Mouse (Mus musculus) liver, embryonic 12.5 days (tissue): ENCODE results near the gene Cd96. TPM values are rescaled to one million over a fixed set of nuclear protein-coding genes. Genes with fewer than 3 reads are reported as not detected.
A peak's percentile ranks its signal among the peaks of the same experiment; 100 is the strongest.

Source experiments
- ATAC-seq: fragments of 200-750 bp; cut with Nextera tagmentation; 2 replicates; pipeline ENCODE4 v1.8.0; 2017; ENCODE audit warnings: moderate number of reproducible peaks, mild to moderate bottlenecking, moderate library complexity
- H3K27ac ChIP-seq: fragments of 300-500 bp; sonication (generic); 2 replicates; pipeline ENCODE4 v1.5.1; 2016; ENCODE audit warnings: mild to moderate bottlenecking
- H3K27me3 ChIP-seq: fragments of 300-500 bp; sonication (generic); replicated peaks from 2 replicates; pipeline ENCODE4 v1.6.1; 2016; ENCODE audit warnings: mild to moderate bottlenecking, moderate library complexity
- H3K36me3 ChIP-seq: fragments of 300-500 bp; sonication (generic); 2 replicates; pipeline ENCODE4 v1.6.1; 2016; ENCODE audit warnings: mild to moderate bottlenecking, moderate library complexity
- H3K4me1 ChIP-seq: fragments of 300-500 bp; sonication (generic); 2 replicates; pipeline ENCODE4 v1.6.1; 2016
- H3K4me2 ChIP-seq: fragments of 300-500 bp; sonication (generic); 2 replicates; pipeline ENCODE4 v1.6.1; 2016; ENCODE audit warnings: mild to moderate bottlenecking, moderate library complexity
- H3K4me3 ChIP-seq: fragments of 300-500 bp; sonication (generic); 2 replicates; pipeline ENCODE4 v1.5.1; 2016; ENCODE audit warnings: mild to moderate bottlenecking, moderate library complexity
- H3K9ac ChIP-seq: fragments of 300-500 bp; sonication (generic); 2 replicates; pipeline ENCODE4 v1.6.1; 2016; ENCODE audit warnings: mild to moderate bottlenecking, moderate library complexity
- H3K9me3 ChIP-seq: fragments of 300-500 bp; sonication (generic); replicated peaks from 2 replicates; pipeline ENCODE4 v1.6.1; 2016; ENCODE audit warnings: mild to moderate bottlenecking, moderate library complexity
- WGBS: fragments of 180-500 bp; shearing (Covaris S2); methylation state at CpG from one replicate; pipeline ENCODE4 v1.1.7; 2016; ENCODE audit not compliant: insufficient replicate concordance; 5-methylcytosine and 5-hydroxymethylcytosine counted together
- polyA plus RNA-seq: library from polyadenylated mRNA; unstranded; fragments of >200 nt; fragmentation: Nextera tagmentation; extraction: Ambion mirVana; gene quantifications from 2 replicates; pipeline ENCODE4 v1.2.1, GENCODE M21; 2016

Cd96 gene
- polyA plus RNA-seq, 1 experiment from 2014 or later: 0.15 TPM

GRCm38 (mm10) chr16:46008036-46008605, 111.9 kb downstream of the Cd96 start:
- H3K4me1 ChIP-seq: peaks cover 12% of the 10 kb centered on the region; the same call in 1 of the 2 replicates
- H3K4me2 ChIP-seq: peak overlapping the region; percentile 79

GRCm38 (mm10) chr16:46006261-46006660, 113.8 kb downstream of the Cd96 start:
- WGBS: 66% methylated on average over 10 of the region's 10 CpGs
- ATAC-seq: no peak
- H3K27me3 ChIP-seq: 0 out of 2 replicates have a peak, but pooled peaks cover 3% of the 10 kb centered on the region

More at GRCm38 (mm10) chr16:46008036-46008605, 111.9 kb downstream of the Cd96 start:
- Histone ChIP-seq H3K27me3 (0 out of 2 replicates have a peak, but pooled peaks cover 3% of the 10 kb centered on the region), H3K9me3 (no peaks in the 10 kb centered on the region), H3K36me3 (no peaks in the 10 kb centered on the region), H3K27ac (no peak overlapping the region), H3K9ac (no peak overlapping the region), H3K4me3 (peak overlapping the region; percentile 62; the same call in 1 of the 2 replicates)
- 67% methylated on average over 5 of the region's 5 CpGs for WGBS
- ATAC-seq: no peak

GRCm38 (mm10) chr16:46001550-46002166, 118.4 kb downstream of the Cd96 start:
- Histone ChIP-seq H3K27me3 (no peaks in the 10 kb centered on the region), H3K4me3 (no peak overlapping the region), H3K27ac (no peak overlapping the region), H3K4me1 (no peaks in the 10 kb centered on the region), H3K4me2 (no peak overlapping the region), H3K9me3 (no peaks in the 10 kb centered on the region), H3K9ac (no peak overlapping the region), H3K36me3 (no peaks in the 10 kb centered on the region)
- no peak for ATAC-seq
- WGBS: 72% methylated on average over 10 of the region's 10 CpGs

More at GRCm38 (mm10) chr16:46006261-46006660, 113.8 kb downstream of the Cd96 start:
- no peaks in the 10 kb centered on the region for H3K9me3 ChIP-seq
- H3K27ac ChIP-seq: no peak overlapping the region
- H3K4me2 ChIP-seq: no peak overlapping the region
- no peak overlapping the region for H3K4me3 ChIP-seq
- H3K9ac ChIP-seq: no peak overlapping the region
- H3K36me3 ChIP-seq: no peaks in the 10 kb centered on the region
- peaks cover 12% of the 10 kb centered on the region; the same call in 1 of the 2 replicates for H3K4me1 ChIP-seq

- no peak overlapping the region for H3K4me2 ChIP-seq
These were observed 119.1 kb downstream of the Cd96 start for GRCm38 (mm10) chr16:46000976-46001375.

GRCm38 (mm10) chr16:45999374-46000191, 120.5 kb downstream of the Cd96 start:
- Histone ChIP-seq H3K9ac (no peak overlapping the region), H3K4me2 (no peak overlapping the region), H3K36me3 (no peaks in the 10 kb centered on the region), H3K4me3 (no peak overlapping the region), H3K9me3 (no peaks in the 10 kb centered on the region), H3K4me1 (no peaks in the 10 kb centered on the region), H3K27ac (no peak overlapping the region), H3K27me3 (no peaks in the 10 kb centered on the region)
- ATAC-seq: no peak
- WGBS: 69% methylated on average over 10 of the region's 10 CpGs

More at GRCm38 (mm10) chr16:46000976-46001375, 119.1 kb downstream of the Cd96 start:
- H3K27ac ChIP-seq: no peak overlapping the region
- WGBS: 67% methylated on average over 3 of the region's 3 CpGs
- no peak for ATAC-seq
- H3K9me3 ChIP-seq: no peaks in the 10 kb centered on the region
- no peak overlapping the region for H3K4me3 ChIP-seq
- H3K27me3 ChIP-seq: no peaks in the 10 kb centered on the region
- H3K36me3 ChIP-seq: no peaks in the 10 kb centered on the region
- H3K4me1 ChIP-seq: no peaks in the 10 kb centered on the region
- H3K9ac ChIP-seq: no peak overlapping the region

GRCm38 (mm10) chr16:45998231-45998630, 121.8 kb downstream of the Cd96 start:
- Histone ChIP-seq H3K4me3 (no peak overlapping the region), H3K27ac (no peak overlapping the region), H3K9me3 (no peaks in the 10 kb centered on the region), H3K9ac (no peak overlapping the region), H3K27me3 (no peaks in the 10 kb centered on the region), H3K36me3 (no peaks in the 10 kb centered on the region), H3K4me2 (no peak overlapping the region), H3K4me1 (no peaks in the 10 kb centered on the region)
- ATAC-seq: no peak
- WGBS: 53% methylated on average over 7 of the region's 7 CpGs

GRCm38 (mm10) chr16:45990901-45991676, 129.0 kb downstream of the Cd96 start:
- 46% methylated on average over 10 of the region's 10 CpGs for WGBS

GRCm38 (mm10) chr16:45986236-45986635, 133.8 kb downstream of the Cd96 start:
- Histone ChIP-seq H3K9ac (no peak overlapping the region), H3K4me2 (no peak overlapping the region), H3K4me1 (no peaks in the 10 kb centered on the region), H3K4me3 (no peak overlapping the region), H3K27me3 (no peaks in the 10 kb centered on the region), H3K36me3 (no peaks in the 10 kb centered on the region), H3K9me3 (no peaks in the 10 kb centered on the region), H3K27ac (no peak overlapping the region)
- WGBS: 70% methylated on average over 1 of the region's 1 CpGs
- ATAC-seq: no peak

More at GRCm38 (mm10) chr16:45990901-45991676, 129.0 kb downstream of the Cd96 start:
- Histone ChIP-seq H3K4me1 (no peaks in the 10 kb centered on the region), H3K36me3 (no peaks in the 10 kb centered on the region), H3K27me3 (no peaks in the 10 kb centered on the region), H3K4me3 (no peak overlapping the region), H3K4me2 (no peak overlapping the region), H3K27ac (no peak overlapping the region), H3K9me3 (no peaks in the 10 kb centered on the region), H3K9ac (no peak overlapping the region)
- ATAC-seq: no peak

Other genes with a start within 250 kb of the Cd96 start
- gene Phldb2, start 166.7 kb downstream of the Cd96 start, polyA plus RNA-seq: 17.4 TPM in 2 replicates
- 3.3 and 3.8 TPM in 2 replicates for gene Plcxd2, start 110.0 kb downstream of the Cd96 start, polyA plus RNA-seq
- 2.7 TPM in 2 replicates for gene Gm4737, start 34.8 kb upstream of the Cd96 start, polyA plus RNA-seq